Mouse (Mus musculus) G1E (cell line): ENCODE results near the gene Faf2. TPM values are rescaled to one million over a fixed set of nuclear protein-coding genes. Genes with fewer than 3 reads are reported as not detected.

Experiments
- ATAC-seq: 2 replicates; pipeline ENCODE4 v1.8.0; 2016; ENCODE audit warnings: mild to moderate bottlenecking; ENCODE audit not compliant: insufficient number of reproducible peaks, poor library complexity, low FRiP score, severe bottlenecking; ENCODE audit errors: extremely low read depth
- DNase-seq: peaks from one replicate; pipeline ENCODE4 v3.0.0; 2012; ENCODE audit warnings: low spot score
- H3K27me3 ChIP-seq: 2 replicates; pipeline ENCODE4 v1.6.1; 2012; ENCODE audit warnings: mild to moderate bottlenecking, low read length, inconsistent platforms; ENCODE audit not compliant: insufficient read depth
- H3K36me3 ChIP-seq: replicated peaks from 2 replicates; pipeline ENCODE3; 2012; ENCODE audit warnings: mild to moderate bottlenecking, inconsistent platforms
- H3K4me1 ChIP-seq: 2 replicates; pipeline ENCODE4 v1.6.1; 2012; ENCODE audit warnings: low read depth, low read length, inconsistent platforms, mixed read lengths; ENCODE audit not compliant: insufficient read depth
- H3K4me3 ChIP-seq: 2 replicates; pipeline ENCODE4 v1.5.1; 2012; ENCODE audit warnings: low read depth, mild to moderate bottlenecking, inconsistent platforms, low read length, moderate library complexity, mixed read lengths
- H3K9me3 ChIP-seq: replicated peaks from 2 replicates; pipeline ENCODE4 v1.6.1; 2012; ENCODE audit warnings: inconsistent platforms
- CTCF ChIP-seq: IDR thresholded peaks from 2 replicates; pipeline ENCODE4 v1.5.1; 2012; ENCODE audit warnings: low read depth, low read length, inconsistent platforms, mixed read lengths
- GATA1 ChIP-seq: IDR thresholded peaks from 2 replicates; pipeline ENCODE4 v1.6.1; 2012; ENCODE audit warnings: borderline replicate concordance, low read length, inconsistent platforms, mixed read lengths
- GATA2 ChIP-seq: IDR thresholded peaks from 2 replicates; pipeline ENCODE4 v1.6.1; 2012; ENCODE audit warnings: low read depth, low read length, inconsistent platforms, borderline replicate concordance
- POLR2AphosphoS5 ChIP-seq: IDR thresholded peaks from 2 replicates; pipeline ENCODE4 v1.6.1; 2012; ENCODE audit warnings: low read depth, low read length, inconsistent platforms; ENCODE audit not compliant: insufficient replicate concordance
- TAL1 ChIP-seq: conservative IDR thresholded peaks from 2 replicates; pipeline ENCODE4 v1.6.1; 2012; ENCODE audit warnings: low read depth, low read length, inconsistent platforms, mixed read lengths
- polyA plus RNA-seq: library from polyadenylated mRNA; stranded (reverse); fragments of >175 nt; gene quantifications from 2 replicates; pipeline ENCODE4 v1.2.3, GENCODE M21; 2012
- total RNA-seq, 2 experiments: library from RNA; stranded (forward) in 1 of 2; stranded (reverse) in 1 of 2; fragments of 200-1000 nt in 1 of 2; fragments of >200 nt in 1 of 2; fragmentation: Nextera tagmentation in 1 of 2; gene quantifications; 2 replicates each; pipeline ENCODE4 v1.2.3; 2014 to 2017

Gene Faf2
- total and polyA plus RNA-seq, 3 experiments: 14.5 to 80.9 (median 47.9) TPM

DNA sequence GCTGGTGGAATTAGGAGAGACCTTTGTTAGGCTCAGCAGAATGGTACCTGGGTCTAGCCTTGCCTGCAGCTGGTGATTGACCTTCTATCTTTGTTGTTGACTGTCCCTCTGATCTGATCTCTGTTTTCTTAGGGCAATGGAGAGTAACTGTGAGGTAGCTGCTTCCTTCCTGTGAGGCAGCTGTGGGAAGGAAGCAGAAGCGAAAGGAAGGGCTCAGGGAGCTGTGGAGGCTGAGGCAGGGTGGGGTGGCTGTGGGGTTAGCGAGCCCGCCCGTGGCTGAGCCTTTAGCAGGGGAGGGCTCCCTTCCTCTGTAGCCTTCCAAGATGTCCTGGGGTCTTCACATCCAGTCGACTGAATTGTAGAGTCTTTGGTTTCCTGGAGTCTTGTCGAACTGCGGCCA, 80.9 kb downstream of the Faf2 start:
- Histone ChIP-seq H3K36me3 (no peaks in the 10 kb centered on the region), H3K27me3 (peaks cover 54% of the 10 kb centered on the region), H3K9me3 (no peaks in the 10 kb centered on the region), H3K4me1 (no peaks in the 10 kb centered on the region), H3K4me3 (no peak overlapping the region)
- ATAC-seq (no peak), DNase-seq (no peak)
- TF ChIP-seq POLR2AphosphoS5 (no peak), CTCF (no peak), TAL1 (no peak), GATA1 (no peak)

DNA sequence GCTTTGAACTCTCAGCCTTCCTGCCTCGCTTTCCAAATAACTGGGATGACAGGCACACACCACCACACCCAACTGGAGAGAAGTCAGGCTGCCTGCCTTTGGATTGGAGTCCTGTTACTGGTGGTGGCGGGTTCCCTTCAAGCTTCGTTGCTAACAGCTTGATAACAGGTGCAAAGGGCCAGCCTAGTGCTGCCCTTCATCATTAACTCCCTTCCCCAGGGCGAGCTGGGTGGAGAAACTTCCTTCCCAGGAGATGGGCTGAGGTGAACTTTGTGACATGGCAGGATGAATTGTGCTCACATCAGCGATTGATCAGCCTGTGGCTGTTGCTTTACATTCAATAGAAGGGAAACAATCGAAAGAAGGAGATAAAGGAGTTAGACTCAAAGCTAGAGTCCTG, 83.3 kb downstream of the Faf2 start:
- Histone ChIP-seq H3K9me3 (no peaks in the 10 kb centered on the region), H3K36me3 (no peaks in the 10 kb centered on the region), H3K4me3 (no peak overlapping the region), H3K4me1 (no peaks in the 10 kb centered on the region), H3K27me3 (peaks cover 38% of the 10 kb centered on the region)
- TF ChIP-seq POLR2AphosphoS5 (no peak), TAL1 (no peak), GATA1 (no peak), CTCF (no peak), GATA2 (no peak)
- no peak for ATAC-seq
- DNase-seq: no peak

DNA sequence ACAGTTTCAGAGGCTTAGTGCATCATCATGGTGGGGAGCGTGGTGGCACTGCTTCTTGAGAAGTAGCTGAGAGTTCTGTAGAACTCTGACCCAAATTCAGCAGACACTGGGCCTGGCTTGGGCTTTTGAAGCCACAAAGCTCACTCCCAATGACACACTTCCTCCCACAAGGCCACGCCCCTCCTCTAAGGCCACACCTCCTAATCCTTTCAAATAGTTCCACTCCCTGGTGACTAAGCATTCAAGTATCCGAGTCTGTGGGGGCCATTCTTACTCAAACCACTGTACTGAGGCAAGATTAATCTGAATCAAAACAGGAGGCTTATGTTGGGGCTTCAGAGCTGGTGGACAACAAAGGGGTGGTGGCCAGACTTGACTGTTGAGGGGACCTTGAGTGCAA, 89.3 kb downstream of the Faf2 start:
- H3K4me1 ChIP-seq: no peaks in the 10 kb centered on the region
- H3K4me3 ChIP-seq: no peak overlapping the region
- TF ChIP-seq CTCF (no peak), GATA1 (no peak), TAL1 (no peak), POLR2AphosphoS5 (no peak), GATA2 (no peak)

More for the DNA sequence above, 89.3 kb downstream of the Faf2 start:
- DNase-seq (no peak), ATAC-seq (no peak)
- peaks cover 6% of the 10 kb centered on the region; the same call in 1 of the 2 replicates for H3K9me3 ChIP-seq
- H3K36me3 ChIP-seq: no peaks in the 10 kb centered on the region
- H3K27me3 ChIP-seq: peaks cover 8% of the 10 kb centered on the region; the same call in 1 of the 2 replicates

Other genes with a start within 250 kb of the Faf2 start
- 65.0 and 76.5 TPM in 2 replicates for gene Thoc3, start 152.9 kb upstream of the Faf2 start, total RNA-seq (2014; fragmentation: Nextera tagmentation)
- 73.4 and 73.7 TPM in 2 replicates for gene Thoc3, start 152.9 kb upstream of the Faf2 start, total RNA-seq (2017)
- gene Thoc3, start 152.9 kb upstream of the Faf2 start, polyA plus RNA-seq: 179 and 186 TPM in 2 replicates
- 27.1 and 34.7 TPM in 2 replicates for gene Simc1, start 118.0 kb upstream of the Faf2 start, total RNA-seq (2014; fragmentation: Nextera tagmentation)
- 5.8 and 6.0 TPM in 2 replicates for gene Simc1, start 118.0 kb upstream of the Faf2 start, total RNA-seq (2017)
- gene Simc1, start 118.0 kb upstream of the Faf2 start, polyA plus RNA-seq: 1.1 and 1.4 TPM in 2 replicates
- gene 4833439L19Rik, start 56.3 kb upstream of the Faf2 start, total RNA-seq (2014; fragmentation: Nextera tagmentation): 59.2 and 61.9 TPM in 2 replicates
- gene 4833439L19Rik, start 56.3 kb upstream of the Faf2 start, total RNA-seq (2017): 37.3 and 40.4 TPM in 2 replicates
- 32.8 and 36.9 TPM in 2 replicates for gene 4833439L19Rik, start 56.3 kb upstream of the Faf2 start, polyA plus RNA-seq
- gene Arl10, start 46.8 kb upstream of the Faf2 start, total RNA-seq (2014; fragmentation: Nextera tagmentation): 20.8 and 21.4 TPM in 2 replicates
- gene Arl10, start 46.8 kb upstream of the Faf2 start, total RNA-seq (2017): 13.9 and 14.3 TPM in 2 replicates
- 11.8 and 13.8 TPM in 2 replicates for gene Arl10, start 46.8 kb upstream of the Faf2 start, polyA plus RNA-seq
- 64.7 and 76.0 TPM in 2 replicates for gene Nop16, start 31.7 kb upstream of the Faf2 start, total RNA-seq (2014; fragmentation: Nextera tagmentation)
- 59.4 and 65.7 TPM in 2 replicates for gene Nop16, start 31.7 kb upstream of the Faf2 start, total RNA-seq (2017)
- 63.8 and 65.1 TPM in 2 replicates for gene Nop16, start 31.7 kb upstream of the Faf2 start, polyA plus RNA-seq
- 74.0 and 79.3 TPM in 2 replicates for gene Higd2a, start 31.6 kb upstream of the Faf2 start, total RNA-seq (2014; fragmentation: Nextera tagmentation)
- 65.2 and 67.7 TPM in 2 replicates for gene Higd2a, start 31.6 kb upstream of the Faf2 start, total RNA-seq (2017)
- gene Higd2a, start 31.6 kb upstream of the Faf2 start, polyA plus RNA-seq: 26.4 and 84.5 TPM in 2 replicates
- gene Cltb, start 10.4 kb upstream of the Faf2 start, total RNA-seq (2014; fragmentation: Nextera tagmentation): 8.7 and 9.2 TPM in 2 replicates
- gene Cltb, start 10.4 kb upstream of the Faf2 start, total RNA-seq (2017): 29.6 and 33.6 TPM in 2 replicates
- 49.8 TPM in 2 replicates for gene Cltb, start 10.4 kb upstream of the Faf2 start, polyA plus RNA-seq
- gene Rnf44, start 72.1 kb downstream of the Faf2 start, total RNA-seq (2014; fragmentation: Nextera tagmentation): 81.9 and 86.2 TPM in 2 replicates
- 12.3 and 13.5 TPM in 2 replicates for gene Rnf44, start 72.1 kb downstream of the Faf2 start, total RNA-seq (2017)
- 304 and 332 TPM in 2 replicates for gene Rnf44, start 72.1 kb downstream of the Faf2 start, polyA plus RNA-seq
- gene Cdhr2, start 79.7 kb downstream of the Faf2 start, total RNA-seq (2014; fragmentation: Nextera tagmentation): not detected in 2 replicates
- gene Cdhr2, start 79.7 kb downstream of the Faf2 start, total RNA-seq (2017): not detected in 2 replicates
- gene Cdhr2, start 79.7 kb downstream of the Faf2 start, polyA plus RNA-seq: not detected in 2 replicates
- not detected in 2 replicates for gene Gprin1, start 128.1 kb downstream of the Faf2 start, total RNA-seq (2014; fragmentation: Nextera tagmentation)
- 0.05 and 0.06 TPM in 2 replicates for gene Gprin1, start 128.1 kb downstream of the Faf2 start, total RNA-seq (2017)
- gene Gprin1, start 128.1 kb downstream of the Faf2 start, polyA plus RNA-seq: not detected in 2 replicates
- gene Sncb, start 144.8 kb downstream of the Faf2 start, total RNA-seq (2014; fragmentation: Nextera tagmentation): not detected in 2 replicates
- not detected in 2 replicates for gene Sncb, start 144.8 kb downstream of the Faf2 start, total RNA-seq (2017)
- gene Sncb, start 144.8 kb downstream of the Faf2 start, polyA plus RNA-seq: not detected in 2 replicates
- gene Eif4e1b, start 162.2 kb downstream of the Faf2 start, total RNA-seq (2014; fragmentation: Nextera tagmentation): not detected in 2 replicates
- 0.05 TPM in 1 of 2 replicates, not detected in the other for gene Eif4e1b, start 162.2 kb downstream of the Faf2 start, total RNA-seq (2017)
- not detected in 2 replicates for gene Eif4e1b, start 162.2 kb downstream of the Faf2 start, polyA plus RNA-seq
- 1.6 and 1.7 TPM in 2 replicates for gene Tspan17, start 167.6 kb downstream of the Faf2 start, total RNA-seq (2014; fragmentation: Nextera tagmentation)
- gene Tspan17, start 167.6 kb downstream of the Faf2 start, total RNA-seq (2017): 1.1 and 2.0 TPM in 2 replicates
- 0.43 and 0.44 TPM in 2 replicates for gene Tspan17, start 167.6 kb downstream of the Faf2 start, polyA plus RNA-seq